Mouse (Mus musculus) WW6 (cell line): ENCODE data around the gene Mrtfa.
A peak's percentile ranks its signal among the peaks of the same experiment; 100 is the strongest.

Experiments used
- DNase-seq: peaks from one replicate; pipeline ENCODE4 v3.0.0-alpha.2; 2013; ENCODE audit warnings: low read depth, low spot score

Gene Mrtfa

DNA sequence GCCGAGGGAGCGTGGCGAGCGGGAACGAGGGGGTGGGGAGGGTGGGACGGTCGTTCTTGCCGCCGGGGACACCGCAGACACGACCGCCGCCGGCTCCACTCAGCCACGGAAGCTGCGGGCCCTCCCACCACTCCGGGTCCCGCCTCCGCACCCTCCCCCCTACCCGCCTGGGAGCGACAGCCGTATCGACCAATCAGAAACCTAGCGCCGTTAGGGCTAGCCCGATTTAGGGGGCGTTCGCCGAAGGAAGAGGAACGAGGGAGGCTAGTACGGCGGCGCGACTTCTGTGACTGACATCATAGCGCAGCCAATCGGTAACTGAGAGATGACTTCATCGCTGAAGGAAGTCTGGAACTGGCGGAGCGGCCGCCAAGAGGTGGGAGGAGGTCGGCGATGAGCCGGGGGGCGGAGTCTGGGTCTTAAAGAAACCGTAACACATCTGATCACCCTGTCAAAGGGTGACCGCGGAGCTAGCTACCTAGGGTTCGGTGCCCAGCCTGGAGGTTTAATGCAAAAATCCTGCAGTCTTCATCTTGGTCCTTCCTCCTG, at the start of gene Mrtfa:
Gene Mrtfa, minus strand, starts transcription at position 128 of the 549 bp plus-strand sequence.
- DNase-seq = peak; percentile 97

DNA sequence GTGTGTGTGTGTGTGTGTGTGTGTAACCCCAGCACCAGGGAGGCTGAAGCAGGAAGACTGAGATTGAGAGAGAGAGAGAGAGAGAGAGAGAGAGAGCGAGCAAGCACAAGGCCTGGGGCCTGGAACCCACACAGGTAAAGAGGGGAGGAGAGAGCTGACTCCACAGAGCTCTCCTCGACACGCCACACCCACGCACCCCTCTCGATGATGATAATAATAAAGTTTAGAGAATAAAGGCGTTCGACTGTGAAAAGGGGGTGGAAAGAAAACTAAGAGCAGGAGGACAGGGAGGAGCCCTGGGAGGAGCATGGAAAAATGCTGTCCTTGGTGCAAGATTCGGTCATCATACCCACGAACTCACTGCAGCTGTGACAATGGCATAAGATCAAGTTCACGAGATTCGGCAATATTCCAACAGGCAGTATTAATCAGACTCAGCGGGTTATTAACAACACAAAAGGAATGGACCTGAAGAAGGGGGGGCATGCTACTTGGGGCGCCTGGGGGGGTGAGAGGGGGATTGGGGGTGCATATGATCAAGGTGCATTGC, 49.3 kb upstream of the Mrtfa start:
- DNase-seq = no peak

DNA sequence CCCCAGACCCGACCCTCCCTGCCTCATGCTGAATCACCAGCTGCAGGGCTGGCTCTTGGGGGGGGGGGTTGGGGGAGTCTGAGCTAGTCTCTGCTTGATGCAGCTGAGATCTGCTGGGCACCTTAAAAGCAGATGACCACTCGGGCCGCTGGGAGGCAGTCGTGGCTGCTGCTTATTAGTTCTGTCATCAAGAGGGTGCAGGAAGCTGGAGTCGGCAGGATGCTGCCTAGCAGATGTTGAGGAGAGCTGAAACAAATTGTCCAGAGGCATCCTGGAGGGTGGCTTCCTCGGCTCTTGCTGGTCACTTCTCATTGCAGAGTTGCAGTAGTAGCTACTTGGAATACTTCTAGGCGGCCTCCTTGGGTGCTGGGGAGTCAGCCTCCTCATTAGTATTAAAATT, 48.7 kb upstream of the Mrtfa start:
- DNase-seq = no peak

DNA sequence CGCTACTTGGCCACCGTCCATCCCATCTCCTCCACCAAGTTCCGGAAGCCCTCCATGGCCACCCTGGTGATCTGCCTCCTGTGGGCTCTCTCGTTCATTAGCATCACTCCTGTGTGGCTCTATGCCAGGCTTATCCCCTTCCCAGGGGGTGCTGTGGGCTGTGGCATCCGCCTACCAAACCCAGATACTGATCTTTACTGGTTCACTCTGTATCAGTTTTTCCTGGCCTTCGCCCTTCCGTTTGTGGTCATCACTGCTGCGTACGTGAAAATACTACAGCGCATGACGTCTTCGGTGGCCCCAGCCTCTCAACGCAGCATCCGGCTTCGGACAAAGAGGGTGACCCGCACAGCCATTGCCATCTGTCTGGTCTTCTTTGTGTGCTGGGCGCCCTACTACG, 46.9 kb upstream of the Mrtfa start:
- no peak for DNase-seq

DNA sequence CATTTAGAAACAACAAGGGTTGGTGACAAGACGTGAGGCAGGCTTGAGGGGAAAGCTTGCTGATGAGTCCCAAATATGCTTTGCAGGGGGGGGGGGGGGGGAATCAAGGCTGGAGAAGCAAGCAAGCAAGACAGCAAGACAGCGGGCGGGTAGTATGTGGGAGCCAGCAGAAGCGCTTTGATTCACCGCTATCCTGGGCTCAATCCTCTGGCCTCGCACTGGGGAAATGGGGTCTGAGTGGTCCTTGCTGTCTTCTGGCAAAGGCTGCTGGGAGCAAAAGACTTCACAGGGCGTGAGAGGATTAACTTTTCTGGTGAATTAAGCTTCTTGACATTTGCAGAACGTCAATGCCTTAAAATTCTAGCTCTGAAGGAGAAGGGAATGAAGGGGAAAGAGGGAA, 45.5 kb upstream of the Mrtfa start:
- no peak for DNase-seq

DNA sequence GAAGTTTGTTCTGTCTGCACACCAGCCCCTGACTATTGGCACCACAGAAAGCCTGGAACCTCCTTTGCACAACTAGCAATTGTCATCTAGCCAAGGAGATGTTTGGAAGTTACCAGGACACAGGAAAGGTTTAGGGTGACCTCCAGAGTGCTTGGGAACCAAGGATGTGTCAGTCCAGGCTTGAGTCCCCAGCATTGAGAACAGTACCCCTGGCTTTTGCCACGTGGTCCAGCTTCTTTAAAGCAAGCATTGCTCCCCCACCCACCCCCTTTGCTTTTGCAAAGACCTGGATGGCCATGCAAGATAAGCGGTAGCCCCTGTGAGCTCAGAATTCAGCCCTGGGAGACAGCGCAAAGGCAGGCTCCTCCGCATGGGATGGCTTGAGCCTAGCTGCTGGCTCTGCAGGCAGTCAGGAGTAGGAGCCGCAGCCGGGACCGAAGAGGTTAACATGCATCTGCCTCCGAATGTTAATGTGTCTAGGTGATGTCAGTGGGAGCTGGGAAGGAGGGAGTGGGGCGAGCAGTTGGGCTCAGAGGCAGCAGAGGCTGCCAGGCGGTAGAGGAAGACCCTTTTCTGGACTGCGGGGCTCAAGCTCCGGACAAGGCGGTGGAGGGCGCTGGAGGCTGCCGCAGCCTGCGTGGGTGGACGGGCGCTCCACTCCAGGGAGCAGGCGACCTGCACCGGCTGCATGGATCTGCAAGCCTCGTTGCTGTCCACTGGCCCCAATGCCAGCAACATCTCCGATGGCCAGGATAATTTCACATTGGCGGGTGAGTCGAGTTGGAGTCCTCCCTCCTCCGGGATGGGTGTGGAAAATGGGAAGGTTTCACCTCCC, 44.7 kb upstream of the Mrtfa start, which contains the start of gene Mchr1:
Gene Mchr1, plus strand, starts transcription at position 414 of the 835 bp plus-strand sequence.
- DNase-seq = peak; percentile 16

DNA sequence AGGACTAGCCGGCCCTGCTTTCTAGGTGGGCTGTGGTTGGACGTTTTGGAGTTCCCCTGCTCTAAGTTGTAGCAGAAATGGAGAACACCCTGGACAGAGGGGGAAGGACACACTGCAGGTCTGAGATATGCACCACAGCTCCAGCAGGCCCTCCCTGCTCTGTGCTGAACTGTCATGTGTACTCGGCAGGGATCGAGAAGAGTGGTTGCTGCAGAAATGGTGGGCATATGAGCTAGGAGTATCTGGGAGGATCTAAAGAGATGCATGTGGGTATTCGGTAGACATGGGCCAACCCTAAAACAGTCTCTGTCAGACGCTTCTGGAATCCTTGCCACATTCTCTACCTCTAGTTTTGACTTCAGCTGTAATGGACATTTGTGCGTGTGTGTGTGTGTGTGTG, 40.8 kb upstream of the Mrtfa start:
- DNase-seq = no peak

DNA sequence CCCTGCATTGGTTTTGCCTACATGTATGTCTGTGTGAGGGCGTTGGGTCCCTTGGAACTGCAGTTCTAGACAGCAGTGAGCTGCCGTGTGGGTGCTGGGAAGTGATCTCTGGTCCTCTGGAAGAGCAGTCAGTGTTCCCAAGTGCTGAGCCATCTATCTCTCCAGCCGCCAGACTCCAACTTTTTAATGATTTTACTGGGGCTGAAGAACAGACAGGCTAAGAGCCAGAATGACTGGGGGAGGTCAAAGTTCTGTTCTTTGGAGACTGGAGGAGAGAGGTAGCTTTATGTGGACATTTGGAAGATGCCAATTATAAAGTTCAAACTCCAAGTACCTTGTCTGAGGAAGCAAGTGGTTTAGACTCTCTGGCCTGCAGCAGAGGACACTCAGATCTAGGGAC, 39.2 kb upstream of the Mrtfa start:
- DNase-seq = no peak

DNA sequence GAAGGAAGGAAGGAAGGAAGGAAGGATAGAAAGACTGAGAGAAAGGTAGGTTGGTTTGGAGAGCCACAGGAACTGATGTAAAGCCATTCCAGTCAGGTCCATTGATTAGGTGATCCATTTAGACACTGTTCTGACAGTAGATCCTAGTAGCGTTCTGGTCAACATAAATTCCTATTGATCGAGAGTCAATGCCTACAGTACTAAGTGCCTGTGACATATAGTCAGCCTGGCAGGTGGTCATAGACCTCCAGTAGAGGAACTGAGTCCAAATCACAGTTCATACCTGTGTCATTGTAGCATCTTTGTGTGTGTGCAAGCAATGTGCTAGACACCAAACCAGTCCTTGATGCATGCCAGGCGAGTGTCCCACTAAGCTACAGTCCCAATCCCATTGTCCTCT, 37.7 kb upstream of the Mrtfa start:
- no peak for DNase-seq

DNA sequence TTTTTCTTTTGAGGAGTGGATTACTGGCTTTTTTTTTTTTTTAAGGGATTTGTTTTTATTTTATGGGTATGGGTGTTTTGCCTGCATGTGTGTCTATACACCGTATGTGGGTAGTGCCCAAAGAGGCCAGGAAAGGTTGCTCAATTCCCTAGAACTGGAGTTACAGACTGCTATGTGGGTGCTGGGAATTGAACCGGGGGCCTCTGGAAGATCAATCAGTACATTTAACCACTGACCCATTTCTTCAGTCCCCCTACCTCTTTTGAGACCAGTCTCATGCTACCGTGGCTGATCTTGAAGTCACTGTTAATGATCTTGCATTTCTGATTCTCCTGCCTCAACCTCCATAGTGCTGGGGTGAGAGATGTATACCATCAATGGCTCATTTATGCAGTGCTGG, 36.7 kb upstream of the Mrtfa start:
- DNase-seq = no peak

DNA sequence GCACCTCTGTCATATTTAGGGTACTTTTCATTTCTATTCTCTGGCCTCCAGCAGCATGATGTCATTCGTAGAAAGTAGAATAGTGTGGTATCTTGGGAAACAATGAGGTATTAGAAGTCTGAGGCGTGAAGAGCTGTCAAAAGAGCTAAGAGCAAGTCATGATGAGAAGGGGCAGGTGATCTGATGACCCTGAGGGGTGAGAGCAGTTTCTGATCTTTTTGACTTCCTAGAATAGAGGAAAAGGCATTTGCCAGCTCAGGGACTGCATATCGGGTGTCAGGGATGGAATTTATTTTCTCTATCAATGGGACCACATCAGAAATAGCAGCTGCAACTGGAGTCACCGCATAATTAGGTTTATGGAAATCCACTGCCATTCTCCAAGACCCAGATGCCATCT, 36.2 kb upstream of the Mrtfa start:
- DNase-seq = no peak

DNA sequence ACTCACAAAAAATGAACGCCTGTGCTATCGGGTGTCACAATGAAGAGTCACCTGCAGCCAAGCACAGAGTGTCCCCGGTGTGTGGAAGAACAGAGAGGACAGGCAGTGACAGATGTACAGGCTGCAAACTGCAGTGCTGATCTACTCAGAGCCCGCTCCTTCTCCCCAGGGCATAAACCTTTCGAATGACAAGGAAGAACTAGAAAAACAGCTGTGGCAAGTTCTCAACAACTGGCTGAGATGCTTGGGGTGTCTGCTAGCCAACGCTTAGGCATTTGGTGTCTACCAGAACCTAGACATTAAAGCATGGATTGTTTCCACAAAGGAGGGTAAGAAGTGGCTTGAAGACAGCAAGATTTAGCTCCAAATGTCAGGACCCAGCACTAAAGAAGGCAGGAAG, 35.2 kb upstream of the Mrtfa start:
- DNase-seq = no peak

DNA sequence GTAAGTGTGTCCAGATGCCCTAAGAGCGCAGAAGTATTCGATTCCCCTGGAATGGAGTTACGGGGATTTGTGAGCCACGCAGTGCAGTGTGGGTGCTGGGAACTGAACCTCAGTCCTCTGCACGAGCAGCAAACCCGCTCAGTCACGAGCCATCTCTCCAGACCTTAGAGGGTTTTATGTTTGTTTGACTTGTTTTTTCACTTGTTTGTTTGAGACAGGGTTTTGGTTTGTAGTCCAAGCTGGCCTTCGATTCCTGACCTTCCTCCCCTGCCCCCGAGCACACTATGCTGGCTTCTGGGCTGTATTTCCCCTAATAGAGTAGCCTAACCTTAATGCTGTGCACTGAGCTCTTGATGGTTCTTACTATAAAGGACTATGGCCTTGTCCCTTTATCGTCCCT, 34.5 kb upstream of the Mrtfa start:
- no peak for DNase-seq

DNA sequence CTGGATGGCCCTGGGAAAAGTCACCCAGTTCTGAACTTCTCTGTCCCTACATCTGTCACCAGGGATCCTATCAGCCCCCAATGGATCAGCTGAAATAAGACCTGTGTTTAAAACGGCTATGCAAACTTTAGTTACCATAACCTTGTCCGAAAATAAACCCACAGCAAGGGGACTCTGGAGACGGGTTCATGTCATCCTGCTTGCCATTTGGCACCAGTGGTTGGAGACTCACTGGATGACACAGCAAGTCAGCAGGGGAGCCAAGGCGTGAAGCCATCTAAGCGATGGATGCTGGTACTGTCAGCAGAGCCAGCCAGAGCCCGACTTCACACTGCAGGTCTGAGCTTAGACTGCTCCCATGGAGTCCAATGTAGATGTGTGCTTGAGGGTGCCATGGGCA, 30.9 kb upstream of the Mrtfa start:
- no peak for DNase-seq

DNA sequence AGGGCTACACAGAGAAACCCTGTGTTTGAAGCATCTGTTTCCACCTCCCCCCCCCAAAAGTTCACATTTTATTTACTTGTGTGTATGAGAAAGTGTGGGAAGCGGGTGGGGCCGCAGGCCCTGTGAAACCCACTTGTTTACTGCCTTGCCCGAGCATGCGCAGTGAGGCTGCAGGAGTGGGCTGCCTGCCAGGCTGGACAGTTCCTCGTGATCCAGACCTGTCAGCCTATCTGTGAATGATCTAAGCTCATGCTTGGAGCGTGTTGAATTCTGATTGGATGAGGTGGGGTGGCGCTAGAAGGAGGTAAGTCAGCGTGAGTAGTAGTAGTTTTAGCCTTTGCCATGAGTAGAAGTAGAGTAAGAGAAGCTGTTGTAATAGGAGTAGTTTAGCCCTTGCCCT, 29.5 kb upstream of the Mrtfa start:
- DNase-seq = peak; percentile 48

DNA sequence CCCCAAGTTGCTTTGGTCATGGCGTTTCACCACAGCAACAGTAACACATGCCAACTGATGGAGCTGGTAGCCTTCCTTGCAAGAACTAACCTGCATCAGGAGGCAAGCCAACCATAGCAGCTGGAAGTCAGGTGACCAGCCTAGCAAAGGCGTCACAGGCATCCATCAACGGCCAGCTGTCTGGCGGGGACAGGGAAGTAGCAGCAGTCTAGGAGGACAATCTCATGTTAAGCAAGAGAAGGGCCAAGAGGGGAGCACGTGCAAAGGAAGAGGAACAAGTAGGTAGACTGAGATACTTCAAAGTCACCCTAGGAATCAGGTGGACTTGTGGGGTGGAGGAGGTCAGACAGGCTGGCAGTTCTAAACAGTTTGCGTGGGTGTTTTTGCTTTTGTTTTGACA, 28.5 kb upstream of the Mrtfa start:
- no peak for DNase-seq

DNA sequence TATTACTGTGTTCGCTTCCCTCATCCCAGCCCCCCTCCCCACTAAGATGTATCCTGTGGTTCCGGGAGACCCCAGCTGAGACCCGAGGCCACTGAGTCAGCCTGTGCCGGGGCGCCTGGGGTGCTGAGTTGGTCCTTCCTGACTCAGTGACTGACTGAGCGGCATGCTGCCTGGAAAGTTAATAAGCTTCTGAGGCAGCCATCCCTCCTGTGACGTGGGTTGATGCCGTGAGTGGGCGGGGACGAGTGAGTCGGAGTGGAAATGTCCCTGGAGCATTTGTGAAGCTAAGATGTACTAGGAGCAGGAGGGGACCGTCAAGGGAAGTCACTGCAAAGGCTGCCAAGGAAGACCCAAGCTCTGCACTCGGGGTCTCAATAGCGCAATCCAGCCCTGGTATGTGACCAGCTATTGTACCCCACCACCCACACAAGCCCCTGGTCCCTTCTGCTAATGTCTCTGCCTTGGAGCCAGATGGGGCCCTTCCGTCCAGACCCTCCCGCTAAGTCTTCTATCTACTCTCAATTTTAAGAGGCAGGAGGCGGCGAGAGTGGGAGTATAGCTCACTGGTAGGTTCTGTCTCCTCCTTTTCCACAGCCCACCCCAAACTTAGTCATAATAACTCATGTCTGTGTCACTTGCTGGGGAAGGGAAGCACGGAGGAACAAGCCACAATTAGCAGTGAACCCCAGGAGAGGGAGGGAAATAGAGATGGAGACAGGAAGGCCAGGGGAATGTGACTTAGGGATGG, 26.5 kb upstream of the Mrtfa start:
- DNase-seq = no peak

DNA sequence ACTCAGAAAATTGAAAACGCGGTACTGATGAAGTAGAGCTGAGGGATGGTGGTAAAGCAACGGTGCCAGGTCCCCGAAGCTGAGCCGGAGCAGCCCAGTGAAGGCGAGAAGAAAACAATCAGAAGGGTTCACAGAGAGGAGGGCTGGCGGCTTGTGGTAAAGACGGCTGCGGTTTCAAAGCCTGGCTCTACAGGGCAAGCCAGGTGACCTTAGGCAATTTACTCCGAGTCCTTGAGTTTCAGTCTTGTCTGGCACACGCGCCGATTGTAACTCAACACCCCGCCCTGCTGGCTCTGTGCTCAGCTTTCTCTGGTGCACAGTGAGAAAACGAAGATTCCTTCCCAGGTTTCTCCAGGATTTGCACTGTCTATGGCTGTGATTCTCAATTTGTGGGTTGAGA, 22.4 kb upstream of the Mrtfa start:
- DNase-seq = no peak

DNA sequence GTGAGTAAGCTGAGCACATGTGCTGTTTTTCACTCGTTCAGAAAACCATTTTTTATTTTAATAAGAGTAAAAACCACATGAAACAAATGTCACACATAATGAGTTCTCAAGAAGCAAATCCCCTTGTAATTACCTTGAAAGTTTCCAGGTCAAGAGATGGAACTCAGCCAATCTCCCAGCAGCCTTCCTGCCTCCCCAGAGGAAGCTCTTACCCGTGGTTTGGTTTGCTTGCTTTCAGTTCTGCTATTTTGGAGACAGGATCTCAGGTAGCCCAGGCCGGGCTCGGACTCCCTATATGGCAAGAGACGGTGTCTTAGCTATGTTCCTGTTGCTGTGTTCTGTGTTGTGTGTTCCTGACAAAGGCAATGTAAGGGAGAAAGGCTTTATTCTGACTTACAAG, 19.9 kb upstream of the Mrtfa start:
- DNase-seq = no peak

DNA sequence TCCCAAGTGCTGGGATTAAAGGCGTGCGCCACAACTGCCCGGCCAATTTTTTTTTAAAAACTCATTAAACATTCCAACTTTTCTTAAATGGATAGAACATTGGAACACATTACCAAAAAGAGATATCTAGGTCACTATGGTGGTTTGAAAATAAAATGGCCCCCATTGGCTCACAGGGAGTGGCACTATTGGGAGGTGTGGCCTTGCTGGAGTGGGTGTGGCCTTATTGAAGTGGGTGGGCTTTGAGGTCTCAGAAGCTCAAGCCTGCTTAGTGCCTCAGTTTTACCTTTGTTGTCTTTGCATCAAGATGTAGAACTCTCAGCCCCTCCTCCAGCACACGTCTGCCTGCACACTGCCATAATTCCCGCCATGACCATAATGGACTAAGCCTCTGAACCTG, 11.9 kb upstream of the Mrtfa start:
- no peak for DNase-seq

DNA sequence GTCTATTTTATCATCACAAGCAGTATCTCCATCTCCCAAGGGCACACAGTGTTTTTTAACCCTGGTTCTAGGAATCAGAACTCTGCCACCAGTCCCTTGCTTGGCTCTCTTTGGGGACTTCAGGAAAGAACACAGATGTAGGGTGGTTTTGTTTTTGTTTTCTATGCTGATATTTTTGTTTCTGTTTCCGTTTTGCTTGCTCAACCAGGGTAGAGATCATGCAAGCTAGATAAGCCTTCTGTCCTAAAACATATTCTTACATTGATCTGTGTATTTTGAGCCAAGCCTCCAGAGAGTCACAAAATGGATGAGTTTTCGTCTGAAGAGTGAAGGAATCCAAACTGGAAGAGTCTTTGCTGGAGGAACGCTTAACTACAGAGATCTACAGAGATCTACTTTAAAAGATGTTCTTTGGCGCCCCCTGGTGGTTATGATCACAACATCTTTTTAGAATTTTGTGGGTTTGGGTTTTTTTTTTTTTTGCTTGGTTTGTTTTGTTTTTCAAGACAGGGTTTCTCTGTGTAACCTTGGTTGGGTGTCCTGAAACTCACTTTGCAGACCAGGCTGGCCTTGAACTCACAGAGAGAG, 8.9 kb upstream of the Mrtfa start:
- DNase-seq = no peak

DNA sequence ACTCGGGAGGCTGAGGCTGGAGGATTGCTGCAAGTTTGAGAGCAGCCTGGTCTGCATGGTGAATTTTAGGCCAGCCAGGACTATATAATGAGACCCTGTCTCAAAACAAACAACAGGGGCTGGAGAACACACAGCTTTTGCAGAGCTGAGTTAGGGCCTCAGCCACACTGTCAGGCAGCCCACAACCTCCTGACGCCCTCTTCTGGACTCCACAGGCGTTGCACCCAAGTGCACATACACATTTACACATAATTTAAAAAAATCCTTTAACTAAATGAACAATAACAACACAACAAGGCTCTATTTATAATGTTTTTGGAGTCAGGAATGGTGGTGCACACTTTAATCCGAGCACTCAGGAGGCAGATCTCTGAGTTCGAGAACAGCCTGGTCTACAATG, 7.9 kb upstream of the Mrtfa start:
- DNase-seq = no peak
